9 mouse cellular contexts compared by ENCODE assay signal in genomic region chr15:77018740-77019340, GRCm38 (mm10). TPM values are rescaled to one million over a fixed set of nuclear protein-coding genes. Genes with fewer than 3 reads are reported as not detected.
DNase-seq lines count a peak whose midpoint lies in the region; ATAC-seq and TF ChIP-seq lines count a peak whose summit lies in the region.
"Had no signal": no experiment of that assay in that cellular context is flagged by ENCODE, and none has a peak within 500 bp of the region (broad histone marks: within the 10 kb centered on the region; RNA-seq: fewer than 3 reads in every experiment).

No protein-coding gene starts in this region.

- no peak for TF ChIP-seq POLR2A in bone marrow, adult 2 months (IDR thresholded peaks at IDR 0.05; ENCODE audit: borderline replicate concordance, control insufficient read depth, low read depth, low read length)

- no peak overlapping the region for H3K4me3 ChIP-seq in midbrain, postnatal 0 days (ENCODE audit: low read depth, low read length)
- no peak overlapping the region for H3K4me3 ChIP-seq in midbrain, embryonic 15.5 days
- no peak overlapping the region for H3K4me3 ChIP-seq in bone marrow, adult 2 months (replicated peaks; ENCODE audit: control insufficient read depth, low read depth, low read length)

- WGBS in midbrain, postnatal 0 days: 58% methylated on average over 6 of the region's 6 CpGs
- 66% methylated on average over 6 of the region's 6 CpGs for WGBS in midbrain, embryonic 15.5 days
- WGBS in bone marrow, adult 2 months: 42% methylated on average over 6 of the region's 6 CpGs

- intact Hi-C loops in gastrocnemius, postnatal 14 days (cut with DNase I; ENCODE audit: low total_unique reads): no loop called here

- peak; percentile 62 for TF ChIP-seq CTCF in midbrain, postnatal 0 days (IDR thresholded peaks at IDR 0.05)
- TF ChIP-seq CTCF in bone marrow, adult 2 months (IDR thresholded peaks at IDR 0.05; ENCODE audit: control insufficient read depth, insufficient read depth, low read length): 0 out of 2 replicates have a peak, but pooled peaks have one; percentile 15

- H3K4me2 ChIP-seq in midbrain, postnatal 0 days (ENCODE audit: low read depth, low read length, poor library complexity, severe bottlenecking): no peak overlapping the region
- no peak overlapping the region for H3K4me2 ChIP-seq in midbrain, embryonic 15.5 days

- H3K9ac ChIP-seq in midbrain, postnatal 0 days (replicated peaks; ENCODE audit: low read length, poor library complexity, severe bottlenecking): no peak overlapping the region
- no peak overlapping the region for H3K9ac ChIP-seq in midbrain, embryonic 15.5 days

- H3K36me3 ChIP-seq in midbrain, postnatal 0 days (ENCODE audit: insufficient read depth, low read length): no peaks in the 10 kb centered on the region
- no peaks in the 10 kb centered on the region for H3K36me3 ChIP-seq in midbrain, embryonic 15.5 days (replicated peaks)

- ATAC-seq in midbrain, postnatal 0 days (ENCODE audit: low FRiP score): no peak
- ATAC-seq in midbrain, embryonic 15.5 days (replicated peaks): no peak
- no peak for ATAC-seq in granulocyte monocyte progenitor cell, adult 5-6 weeks (replicated peaks; ENCODE audit: poor library complexity, severe bottlenecking)
- ATAC-seq: midbrain, embryonic 16.5 days had no signal

- H3K27ac ChIP-seq in midbrain, postnatal 0 days (ENCODE audit: low read depth, low read length): no peak overlapping the region
- no peak overlapping the region for H3K27ac ChIP-seq in midbrain, embryonic 15.5 days
- no peak overlapping the region for H3K27ac ChIP-seq in bone marrow, adult 2 months (ENCODE audit: control insufficient read depth, insufficient read depth, low read depth, low read length, poor library complexity)

- peaks cover 8% of the 10 kb centered on the region for H3K4me1 ChIP-seq in midbrain, postnatal 0 days (ENCODE audit: insufficient read depth, low read length)
- peaks cover 12% of the 10 kb centered on the region for H3K4me1 ChIP-seq in midbrain, embryonic 15.5 days
- no peaks in the 10 kb centered on the region for H3K4me1 ChIP-seq in bone marrow, adult 2 months (ENCODE audit: control insufficient read depth, insufficient read depth, low read length)

- H3K27me3 ChIP-seq in midbrain, postnatal 0 days (ENCODE audit: insufficient read depth, low read length): no peaks in the 10 kb centered on the region
- H3K27me3 ChIP-seq in midbrain, embryonic 15.5 days (replicated peaks): no peaks in the 10 kb centered on the region

- H3K9me3 ChIP-seq in midbrain, postnatal 0 days (ENCODE audit: low read length): no peaks in the 10 kb centered on the region
- no peaks in the 10 kb centered on the region for H3K9me3 ChIP-seq in midbrain, embryonic 15.5 days

- DNase-seq in gastrocnemius, postnatal 14 days: peak; percentile 52
- DNase-seq in gastrocnemius, postnatal 4 days (ENCODE audit: low spot score in 2 of 2): no peak
- DNase-seq in midbrain, postnatal 0 days (ENCODE audit: low spot score): no peak
- peak; percentile 58 for DNase-seq in lung, postnatal 10 days
- DNase-seq in T-cell, adult 2 months (ENCODE audit: low spot score): no peak

RNA-seq across cellular contexts. Expression of gene Apol6, which starts 25.7 kb away (rescaled TPM):
- total RNA-seq in gastrocnemius, postnatal 14 days (2021): 10 to 100 TPM; 23.4 to 33.2 TPM
- total RNA-seq in gastrocnemius, postnatal 4 days (2021): 1 to 10 TPM; 5.9 to 7.8 TPM
- 0.14 and 0.16 TPM in 2 replicates for total RNA-seq in midbrain, postnatal 0 days (2014; rRNA removed)
- 0.15 and 0.16 TPM in 2 replicates for polyA plus RNA-seq in midbrain, postnatal 0 days (2015; fragmentation: Nextera tagmentation; extraction: Ambion mirVana)
- polyA plus RNA-seq in midbrain, embryonic 15.5 days (2015; fragmentation: Nextera tagmentation; extraction: Ambion mirVana): 0.06 and 0.22 TPM in 2 replicates
- polyA plus RNA-seq in bone marrow, adult 2 months (2011; ENCODE audit: insufficient read depth, insufficient read length, low replicate concordance, missing spikeins): 2.1 TPM in 1 of 2 replicates, not detected in the other
- not detected in 2 replicates for total RNA-seq in granulocyte monocyte progenitor cell, adult 5-6 weeks (2014; fragmentation: Nextera tagmentation)
- total RNA-seq in granulocyte monocyte progenitor cell, adult 5-6 weeks (2017): not detected in 2 replicates
- polyA plus RNA-seq: midbrain, embryonic 16.5 days had no signal

RNA-seq across cellular contexts. Expression of gene Mb, which starts 31.6 kb away (rescaled TPM):
- 1,000 to 10,000 TPM in 1 of 2 experiments, 100 to 1,000 TPM in 1; 840 to 1,154 TPM for total RNA-seq in gastrocnemius, postnatal 14 days (2021)
- total RNA-seq in gastrocnemius, postnatal 4 days (2021): 100 to 1,000 TPM; 153 to 201 TPM
- total RNA-seq in midbrain, postnatal 0 days (2014; rRNA removed): 0.66 TPM in 1 of 2 replicates, not detected in the other
- polyA plus RNA-seq in midbrain, postnatal 0 days (2015; fragmentation: Nextera tagmentation; extraction: Ambion mirVana): 0.53 and 0.69 TPM in 2 replicates
- polyA plus RNA-seq in midbrain, embryonic 15.5 days (2015; fragmentation: Nextera tagmentation; extraction: Ambion mirVana): 0.66 TPM in 2 replicates
- 13.6 and 16.9 TPM in 2 replicates for polyA plus RNA-seq in bone marrow, adult 2 months (2011; ENCODE audit: insufficient read depth, insufficient read length, low replicate concordance, missing spikeins)
- total RNA-seq in granulocyte monocyte progenitor cell, adult 5-6 weeks (2014; fragmentation: Nextera tagmentation): not detected in 2 replicates
- total RNA-seq in granulocyte monocyte progenitor cell, adult 5-6 weeks (2017): not detected in 2 replicates

Comparison
In these comparisons a context has a peak if more than half of its experiments do, and no peak if none do; other contexts are left out.
1. DNase-seq: peak in gastrocnemius, postnatal 14 days (single experiment) and lung, postnatal 10 days (single experiment); none in gastrocnemius, postnatal 4 days (0 of 2), midbrain, postnatal 0 days (single experiment) and T-cell, adult 2 months (single experiment).
2. RNA of gene Mb, which starts 31.6 kb away (total RNA-seq): 840 to 1,154 TPM in gastrocnemius, postnatal 14 days and 153 to 201 TPM in gastrocnemius, postnatal 4 days; 0.66 TPM in midbrain, postnatal 0 days and not detected in granulocyte monocyte progenitor cell, adult 5-6 weeks; every median in the first group is over 10 times any median in the second.